In the genomic region with DNA sequence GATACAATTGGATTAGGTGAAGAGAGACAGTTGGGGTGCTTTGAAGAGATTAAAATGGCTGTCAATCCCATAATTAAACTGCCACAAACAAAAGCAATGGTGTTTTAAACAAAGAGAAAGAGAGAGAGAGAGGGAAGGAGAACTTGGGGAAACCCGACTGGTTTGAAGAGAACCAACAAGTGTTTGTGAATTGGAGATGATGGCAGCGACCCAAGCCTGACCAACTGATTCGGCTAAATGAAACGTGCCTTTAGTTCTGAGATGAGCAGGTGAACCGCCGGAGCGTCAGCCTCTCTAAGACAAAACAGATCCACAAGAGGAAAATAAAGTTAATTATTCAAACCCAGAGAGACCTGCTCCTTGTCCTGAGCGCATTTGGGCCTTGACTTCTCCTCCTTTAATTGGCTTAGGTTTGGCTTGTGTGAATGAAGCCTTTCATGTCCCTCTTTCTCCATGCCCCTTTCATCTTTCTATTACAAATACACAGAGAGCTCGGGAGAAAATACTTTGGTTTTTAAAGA, we compare ENCODE assay signal across 15 mouse cellular contexts.
"Had no signal": no experiment of that assay in that cellular context is flagged by ENCODE, and none has a peak within 500 bp of the region (broad histone marks: within the 10 kb centered on the region; RNA-seq: fewer than 3 reads in every experiment).

No protein-coding gene starts in this region.

- H3K27me3 ChIP-seq: kidney, embryonic 15.5 days; limb, embryonic 12.5 days; liver, embryonic 13.5 days; lung, embryonic 15.5 days; megakaryocyte, embryonic 14.5 days had no signal

- H3K4me2 ChIP-seq: kidney, embryonic 15.5 days; limb, embryonic 12.5 days; liver, embryonic 13.5 days; lung, embryonic 15.5 days; neural tube, embryonic 12.5 days had no signal

- H3K4me1 ChIP-seq: kidney, embryonic 15.5 days; lung, embryonic 15.5 days had no signal

- H3K4me3 ChIP-seq: kidney, embryonic 15.5 days; limb, embryonic 12.5 days; liver, embryonic 13.5 days; lung, embryonic 15.5 days; neural tube, embryonic 12.5 days had no signal

- H3K9ac ChIP-seq: kidney, embryonic 15.5 days; limb, embryonic 12.5 days; liver, embryonic 13.5 days; liver, postnatal 0 days; lung, embryonic 15.5 days; neural tube, embryonic 12.5 days had no signal

- H3K27ac ChIP-seq: kidney, embryonic 15.5 days; limb, embryonic 12.5 days; liver, embryonic 13.5 days; lung, embryonic 15.5 days; macrophage; neural tube, embryonic 12.5 days; stomach, postnatal 0 days had no signal

- DNase-seq: kidney, adult 2 months; kidney, postnatal 14 days; layer of hippocampus, adult 9-11 months; liver; liver, embryonic 13.5 days; liver, postnatal 0 days; lung, postnatal 14 days had no signal

- ATAC-seq: intestine, embryonic 16.5 days; liver, postnatal 0 days had no signal

- H3K9me3 ChIP-seq: kidney, embryonic 15.5 days; limb, embryonic 12.5 days; liver, embryonic 13.5 days; lung, embryonic 15.5 days; megakaryocyte, embryonic 14.5 days; neural tube, embryonic 12.5 days had no signal
